Mouse (Mus musculus) neural tube, embryonic 13.5 days (tissue): Measurements from ENCODE around the gene Mettl7b. TPM values are rescaled to one million over a fixed set of nuclear protein-coding genes. Genes with fewer than 3 reads are reported as not detected.

Source experiments
- ATAC-seq: fragments of 200-750 bp; cut with Nextera tagmentation; 2 replicates; pipeline ENCODE4 v1.8.0; 2017; ENCODE audit warnings: low read depth, mild to moderate bottlenecking, moderate TSS enrichment, moderate library complexity
- H3K27ac ChIP-seq: fragments of 300-500 bp; sonication (generic); replicated peaks from 2 replicates; pipeline ENCODE4 v1.5.1; 2015; ENCODE audit warnings: moderate library complexity, mild to moderate bottlenecking, inconsistent platforms
- H3K27me3 ChIP-seq: fragments of 300-500 bp; sonication (generic); 2 replicates; pipeline ENCODE4 v1.6.1; 2015; ENCODE audit warnings: mild to moderate bottlenecking, inconsistent platforms
- H3K36me3 ChIP-seq: fragments of 300-500 bp; sonication (generic); 2 replicates; pipeline ENCODE4 v1.6.1; 2015; ENCODE audit warnings: mild to moderate bottlenecking, inconsistent platforms
- H3K4me1 ChIP-seq: fragments of 300-500 bp; sonication (generic); replicated peaks from 2 replicates; pipeline ENCODE4 v1.6.1; 2015; ENCODE audit warnings: inconsistent platforms
- H3K4me2 ChIP-seq: fragments of 300-500 bp; sonication (generic); 2 replicates; pipeline ENCODE4 v1.6.1; 2015; ENCODE audit warnings: inconsistent platforms, mild to moderate bottlenecking, moderate library complexity
- H3K4me3 ChIP-seq: fragments of 300-500 bp; sonication (generic); 2 replicates; pipeline ENCODE4 v1.5.1; 2015; ENCODE audit warnings: mild to moderate bottlenecking, inconsistent platforms
- H3K9ac ChIP-seq: fragments of 300-500 bp; sonication (generic); 2 replicates; pipeline ENCODE4 v1.6.1; 2015; ENCODE audit warnings: moderate library complexity, mild to moderate bottlenecking, inconsistent platforms
- H3K9me3 ChIP-seq: fragments of 300-500 bp; sonication (generic); 2 replicates; pipeline ENCODE4 v1.6.1; 2016; ENCODE audit warnings: inconsistent platforms
- WGBS: fragments of 180-500 bp; shearing (Covaris S2); methylation state at CpG from one replicate; pipeline ENCODE4 v1.1.7; 2015; 5-methylcytosine and 5-hydroxymethylcytosine counted together
- polyA plus RNA-seq: library from polyadenylated mRNA; unstranded; fragments of >200 nt; fragmentation: Nextera tagmentation; extraction: Ambion mirVana; gene quantifications from 2 replicates; pipeline ENCODE4 v1.2.1, GENCODE M21; 2015

The Mettl7b gene
- polyA plus RNA-seq, 1 experiment from 2014 or later: 0.15 TPM

- H3K4me2 ChIP-seq: no peak overlapping the region
- no peak overlapping the region for H3K4me3 ChIP-seq
- ATAC-seq: peak; percentile 17; the same call in 1 of the 2 replicates
- peaks cover 34% of the 10 kb centered on the region for H3K4me1 ChIP-seq
- 9% methylated on average over 5 of the region's 5 CpGs for WGBS
- peaks cover 2% of the 10 kb centered on the region; the same call in 1 of the 2 replicates for H3K27me3 ChIP-seq
- H3K27ac ChIP-seq: 0 out of 2 replicates have a peak overlapping the region, but pooled peaks have one; percentile 49
- no peak overlapping the region for H3K9ac ChIP-seq
- no peaks in the 10 kb centered on the region for H3K9me3 ChIP-seq
- peaks cover 20% of the 10 kb centered on the region for H3K36me3 ChIP-seq
These were observed 47.6 kb downstream of the Mettl7b start for GRCm38 (mm10) chr10:128913219-128913618.

GRCm38 (mm10) chr10:128912791-128913190, 48.0 kb downstream of the Mettl7b start:
- Histone ChIP-seq H3K27ac (0 out of 2 replicates have a peak overlapping the region, but pooled peaks have one; percentile 49), H3K9ac (no peak overlapping the region), H3K27me3 (peaks cover 4% of the 10 kb centered on the region; the same call in 1 of the 2 replicates), H3K4me3 (no peak overlapping the region), H3K36me3 (peaks cover 16% of the 10 kb centered on the region), H3K4me2 (no peak overlapping the region), H3K4me1 (peaks cover 32% of the 10 kb centered on the region), H3K9me3 (no peaks in the 10 kb centered on the region)
- 74% methylated on average over 4 of the region's 4 CpGs for WGBS
- no peak for ATAC-seq

GRCm38 (mm10) chr10:128912268-128912667, 48.5 kb downstream of the Mettl7b start:
- peaks cover 10% of the 10 kb centered on the region for H3K36me3 ChIP-seq
- WGBS: 82% methylated on average over 4 of the region's 4 CpGs
- no peak overlapping the region for H3K9ac ChIP-seq
- peaks cover 32% of the 10 kb centered on the region for H3K4me1 ChIP-seq
- H3K9me3 ChIP-seq: no peaks in the 10 kb centered on the region
- peaks cover 8% of the 10 kb centered on the region; the same call in 1 of the 2 replicates for H3K27me3 ChIP-seq
- H3K4me2 ChIP-seq: no peak overlapping the region
- ATAC-seq: no peak
- H3K27ac ChIP-seq: no peak overlapping the region
- H3K4me3 ChIP-seq: no peak overlapping the region

- 93% methylated on average over 6 of the region's 6 CpGs for WGBS
- peaks cover 32% of the 10 kb centered on the region for H3K4me1 ChIP-seq
- peak overlapping the region; percentile 75 for H3K4me2 ChIP-seq
- ATAC-seq: no peak
- H3K9ac ChIP-seq: no peak overlapping the region
- peak overlapping the region; percentile 75 for H3K4me3 ChIP-seq
- peaks cover 8% of the 10 kb centered on the region; the same call in 1 of the 2 replicates for H3K27me3 ChIP-seq
- peaks cover 5% of the 10 kb centered on the region for H3K36me3 ChIP-seq
- no peak overlapping the region for H3K27ac ChIP-seq
- no peaks in the 10 kb centered on the region for H3K9me3 ChIP-seq
These were observed 49.4 kb downstream of the Mettl7b start for GRCm38 (mm10) chr10:128911430-128911829.

GRCm38 (mm10) chr10:128910066-128910841, 50.5 kb downstream of the Mettl7b start:
- peak; percentile 36 for ATAC-seq
- WGBS: 2% methylated on average over 54 of the region's 66 CpGs
- H3K27me3 ChIP-seq: peaks cover 8% of the 10 kb centered on the region; the same call in 1 of the 2 replicates

GRCm38 (mm10) chr10:128909567-128910028, 51.2 kb downstream of the Mettl7b start:
- H3K4me2 ChIP-seq: peak overlapping the region; percentile 75
- H3K36me3 ChIP-seq: no peaks in the 10 kb centered on the region
- peak overlapping the region; percentile 75 for H3K4me3 ChIP-seq
- peak; percentile 52 for ATAC-seq
- H3K27ac ChIP-seq: peak overlapping the region; percentile 69
- WGBS: under 1% methylated on average over 41 of the region's 41 CpGs
- peaks cover 32% of the 10 kb centered on the region for H3K4me1 ChIP-seq
- no peaks in the 10 kb centered on the region for H3K9me3 ChIP-seq
- H3K27me3 ChIP-seq: peaks cover 8% of the 10 kb centered on the region; the same call in 1 of the 2 replicates
- peak overlapping the region; percentile 86 for H3K9ac ChIP-seq

More at GRCm38 (mm10) chr10:128910066-128910841, 50.5 kb downstream of the Mettl7b start:
- Histone ChIP-seq H3K9ac (peak overlapping the region; percentile 86), H3K9me3 (no peaks in the 10 kb centered on the region), H3K4me1 (peaks cover 32% of the 10 kb centered on the region), H3K4me3 (peak overlapping the region; percentile 75), H3K4me2 (peak overlapping the region; percentile 75), H3K27ac (peak overlapping the region; percentile 69), H3K36me3 (no peaks in the 10 kb centered on the region)

GRCm38 (mm10) chr10:128908778-128909448, 51.9 kb downstream of the Mettl7b start:
- Histone ChIP-seq H3K36me3 (no peaks in the 10 kb centered on the region), H3K4me1 (peaks cover 32% of the 10 kb centered on the region), H3K4me3 (peak overlapping the region; percentile 75), H3K9ac (peak overlapping the region; percentile 86), H3K4me2 (peak overlapping the region; percentile 75), H3K9me3 (no peaks in the 10 kb centered on the region), H3K27me3 (peaks cover 8% of the 10 kb centered on the region; the same call in 1 of the 2 replicates), H3K27ac (peak overlapping the region; percentile 69)
- no peak; the same call in 1 of the 2 replicates for ATAC-seq
- 67% methylated on average over 13 of the region's 13 CpGs for WGBS

Other genes with a start within 250 kb of the Mettl7b start
- gene Dgka, start 216.1 kb downstream of the Mettl7b start, polyA plus RNA-seq: 7.8 and 8.2 TPM in 2 replicates
- gene Pym1, start 213.1 kb downstream of the Mettl7b start, polyA plus RNA-seq: 44.1 and 46.6 TPM in 2 replicates
- gene Mmp19, start 170.1 kb downstream of the Mettl7b start, polyA plus RNA-seq: 0.59 and 0.63 TPM in 2 replicates
- gene Dnajc14, start 156.9 kb downstream of the Mettl7b start, polyA plus RNA-seq: 54.3 and 55.4 TPM in 2 replicates
- 15.9 and 16.2 TPM in 2 replicates for gene Tmem198b, start 156.6 kb downstream of the Mettl7b start, polyA plus RNA-seq
- gene Sarnp, start 143.7 kb downstream of the Mettl7b start, polyA plus RNA-seq: 185 and 212 TPM in 2 replicates
- gene Ormdl2, start 139.3 kb downstream of the Mettl7b start, polyA plus RNA-seq: 30.5 and 30.7 TPM in 2 replicates
- gene Gdf11, start 69.3 kb downstream of the Mettl7b start, polyA plus RNA-seq: 11.8 and 13.5 TPM in 2 replicates
- 228 and 241 TPM in 2 replicates for gene Cd63, start 60.0 kb downstream of the Mettl7b start, polyA plus RNA-seq
- 14.1 and 16.9 TPM in 2 replicates for gene Rdh5, start 38.1 kb downstream of the Mettl7b start, polyA plus RNA-seq
- 299 and 314 TPM in 2 replicates for gene Bloc1s1, start 37.0 kb downstream of the Mettl7b start, polyA plus RNA-seq
- gene Itga7, start 27.2 kb downstream of the Mettl7b start, polyA plus RNA-seq: 12.1 and 15.5 TPM in 2 replicates
- gene Olfr9, start 28.4 kb upstream of the Mettl7b start, polyA plus RNA-seq: not detected in 2 replicates
- not detected in 2 replicates for gene Olfr763, start 49.8 kb upstream of the Mettl7b start, polyA plus RNA-seq
- not detected in 2 replicates for gene Olfr764-ps1, start 78.9 kb upstream of the Mettl7b start, polyA plus RNA-seq
- not detected in 2 replicates for gene Olfr765, start 89.0 kb upstream of the Mettl7b start, polyA plus RNA-seq
- not detected in 2 replicates for gene Olfr766-ps1, start 108.0 kb upstream of the Mettl7b start, polyA plus RNA-seq
- not detected in 2 replicates for gene Olfr767, start 121.9 kb upstream of the Mettl7b start, polyA plus RNA-seq
- gene Olfr768, start 138.4 kb upstream of the Mettl7b start, polyA plus RNA-seq: not detected in 2 replicates
- not detected in 2 replicates for gene Olfr769, start 156.9 kb upstream of the Mettl7b start, polyA plus RNA-seq
- not detected in 2 replicates for gene Olfr770, start 178.0 kb upstream of the Mettl7b start, polyA plus RNA-seq
- not detected in 2 replicates for gene Olfr771, start 203.8 kb upstream of the Mettl7b start, polyA plus RNA-seq
- gene Olfr772, start 216.9 kb upstream of the Mettl7b start, polyA plus RNA-seq: not detected in 2 replicates
- not detected in 2 replicates for gene Olfr773, start 226.4 kb upstream of the Mettl7b start, polyA plus RNA-seq